ENCODE assay signal across 25 mouse cellular contexts in genomic region chr17:88161766-88162165, GRCm38 (mm10).
"Had no signal": no experiment of that assay in that cellular context is flagged by ENCODE, and none has a peak within 500 bp of the region (broad histone marks: within the 10 kb centered on the region; RNA-seq: fewer than 3 reads in every experiment).

No protein-coding gene starts in this region.

- H3K36me3 ChIP-seq: heart, embryonic 13.5 days; heart, embryonic 15.5 days; hindbrain, embryonic 15.5 days; kidney, embryonic 15.5 days; limb, embryonic 10.5 days; limb, embryonic 12.5 days; liver, embryonic 13.5 days; liver, embryonic 15.5 days had no signal

- H3K9ac ChIP-seq: heart, embryonic 13.5 days; heart, embryonic 15.5 days; hindbrain, embryonic 15.5 days; kidney, embryonic 15.5 days; limb, embryonic 12.5 days; liver, embryonic 13.5 days; liver, embryonic 15.5 days had no signal

- H3K4me3 ChIP-seq: heart, adult 2 months; heart, embryonic 13.5 days; heart, embryonic 15.5 days; hindbrain, embryonic 15.5 days; kidney, embryonic 15.5 days; left cerebral cortex, adult 2 months; limb, embryonic 10.5 days; limb, embryonic 12.5 days; liver, embryonic 13.5 days; liver, embryonic 15.5 days had no signal

- H3K27ac ChIP-seq: heart, adult 2 months; heart, embryonic 13.5 days; heart, embryonic 15.5 days; hindbrain, embryonic 15.5 days; hindbrain, postnatal 0 days; kidney, embryonic 15.5 days; kidney, postnatal 0 days; left cerebral cortex, adult 2 months; limb, embryonic 10.5 days; limb, embryonic 12.5 days; liver, embryonic 13.5 days; liver, embryonic 15.5 days had no signal

- H3K9me3 ChIP-seq: heart, embryonic 13.5 days; heart, embryonic 15.5 days; hindbrain, embryonic 15.5 days; kidney, embryonic 15.5 days; limb, embryonic 10.5 days; limb, embryonic 12.5 days; liver, embryonic 13.5 days; liver, embryonic 15.5 days had no signal

- DNase-seq: gastrocnemius, postnatal 14 days; gastrocnemius, postnatal 36 days; heart, adult 11 months; heart, adult 2 months; heart, postnatal 14 days; heart, postnatal 36 days; kidney, adult 11 months; kidney, adult 2 months; kidney, adult 9 months; kidney, postnatal 14 days; kidney, postnatal 36 days; liver; liver, embryonic 13.5 days had no signal

- H3K4me1 ChIP-seq: liver, embryonic 13.5 days; liver, embryonic 15.5 days had no signal

- H3K27me3 ChIP-seq: heart, embryonic 15.5 days; hindbrain, embryonic 15.5 days; kidney, embryonic 15.5 days; liver, embryonic 15.5 days had no signal

- H3K4me2 ChIP-seq: heart, embryonic 11.5 days; heart, embryonic 13.5 days; heart, embryonic 15.5 days; hindbrain, embryonic 15.5 days; kidney, embryonic 15.5 days; limb, embryonic 12.5 days; liver, embryonic 11.5 days; liver, embryonic 13.5 days; liver, embryonic 15.5 days had no signal
